Mouse (Mus musculus) monocyte, adult 5-6 weeks (primary cell): ENCODE results near the gene Pigk. TPM values are rescaled to one million over a fixed set of nuclear protein-coding genes. Genes with fewer than 3 reads are reported as not detected.

Experiments used
- ATAC-seq: fragments of 153-309, 156-312 bp; replicated peaks from 2 replicates; pipeline ENCODE4 v1.8.0; 2017; ENCODE audit warnings: mild to moderate bottlenecking; ENCODE audit not compliant: low TSS enrichment, insufficient number of reproducible peaks, severe bottlenecking, poor library complexity, low FRiP score
- total RNA-seq: library from RNA; stranded (forward); fragments of 200-1000, 200-491, 200-594 nt; gene quantifications from 3 replicates; pipeline ENCODE4 v1.2.3, GENCODE M21; 2017

The Pigk gene
- total RNA-seq, 1 experiment from 2014 or later: 39.8 TPM

DNA sequence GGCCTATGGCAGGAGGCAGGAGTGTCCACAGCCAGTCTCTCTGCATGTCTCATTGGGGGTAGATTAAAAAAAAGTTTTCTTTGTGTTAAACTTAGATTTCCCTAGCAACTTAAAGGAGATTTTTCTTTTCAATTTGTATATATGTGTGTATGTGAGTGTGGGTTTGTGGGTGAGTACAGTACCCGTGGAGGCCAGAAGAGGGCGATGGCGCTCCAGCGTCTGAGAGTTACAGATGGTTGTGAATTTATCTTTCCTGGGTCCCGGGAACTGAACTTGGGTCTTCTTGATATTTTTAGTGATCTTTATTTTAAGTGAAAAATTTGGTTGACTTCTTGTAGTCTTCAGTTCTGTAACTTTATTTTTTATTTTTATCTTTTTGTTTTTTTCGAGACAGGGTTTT is 7.4 kb downstream of the Pigk start:
- ATAC-seq: no peak

- ATAC-seq: no peak
Observed at GRCm38 (mm10) chr3:152722836-152723235, 8.9 kb downstream of the Pigk start.

- ATAC-seq: no peak
Observed at GRCm38 (mm10) chr3:152724446-152724845, 10.5 kb downstream of the Pigk start.

GRCm38 (mm10) chr3:152728238-152728637 is 14.3 kb downstream of the Pigk start:
- ATAC-seq: no peak

DNA sequence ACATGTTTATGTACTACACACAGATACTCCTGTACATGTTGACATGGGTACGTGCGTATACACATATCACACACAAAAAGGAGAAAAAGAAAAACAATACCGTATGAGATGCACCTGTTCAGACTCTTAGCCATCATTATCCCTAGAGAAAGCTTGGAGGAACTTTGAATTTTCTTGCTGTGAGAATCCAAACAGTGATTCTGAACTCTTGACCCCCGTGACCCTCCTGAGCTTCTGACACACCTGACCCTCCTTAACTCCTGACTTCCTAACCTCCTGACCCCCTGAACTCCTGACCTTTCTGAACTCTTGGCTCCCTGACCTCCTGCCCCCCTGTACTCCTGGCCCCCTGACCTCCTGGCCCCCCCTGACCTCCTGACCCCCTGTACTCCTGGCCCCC is 19.1 kb downstream of the Pigk start:
- no peak for ATAC-seq

- no peak for ATAC-seq
Observed at GRCm38 (mm10) chr3:152733513-152733912, 19.6 kb downstream of the Pigk start.

DNA sequence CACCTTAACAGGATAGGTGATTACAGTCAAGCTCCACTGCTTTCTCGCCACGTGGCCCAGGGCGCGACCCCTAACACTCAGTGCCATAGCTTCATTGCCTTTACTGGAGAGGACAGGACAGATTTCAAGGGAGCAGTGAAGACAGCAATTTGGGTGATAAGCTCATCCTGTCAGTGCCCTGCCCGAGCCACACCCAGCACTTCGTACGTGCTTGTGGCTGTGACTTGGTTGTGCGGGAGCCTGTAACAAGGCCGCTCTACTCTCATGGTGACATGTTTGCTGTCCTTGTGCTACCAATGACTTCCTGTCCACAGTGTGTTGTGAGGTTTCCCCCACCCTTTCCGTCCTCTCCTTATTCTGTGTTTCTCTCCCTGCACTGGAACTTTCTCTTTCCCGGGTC is 20.2 kb downstream of the Pigk start:
- ATAC-seq: 0 out of 2 replicates have a peak, but pooled peaks have one; percentile 22

- ATAC-seq: no peak
Observed at GRCm38 (mm10) chr3:152735601-152736250, 21.8 kb downstream of the Pigk start.

DNA sequence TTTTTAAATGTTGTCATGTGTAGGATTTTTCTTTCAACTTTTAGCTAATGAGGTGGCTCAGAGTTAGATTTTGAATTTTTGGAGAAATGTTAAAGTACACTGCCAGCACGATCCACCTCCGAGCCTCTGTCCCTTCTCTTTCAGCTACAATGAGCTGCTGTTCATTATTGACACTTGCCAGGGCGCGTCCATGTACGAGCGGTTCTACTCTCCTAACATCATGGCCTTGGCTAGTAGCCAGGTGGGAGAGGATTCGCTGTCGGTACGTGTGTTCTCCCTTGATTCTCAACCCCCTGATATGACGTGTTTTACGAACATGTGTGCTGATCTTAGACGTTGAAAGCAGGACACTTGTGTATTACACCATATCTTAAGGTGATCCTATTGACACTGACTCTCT is 30.4 kb downstream of the Pigk start:
- no peak for ATAC-seq

DNA sequence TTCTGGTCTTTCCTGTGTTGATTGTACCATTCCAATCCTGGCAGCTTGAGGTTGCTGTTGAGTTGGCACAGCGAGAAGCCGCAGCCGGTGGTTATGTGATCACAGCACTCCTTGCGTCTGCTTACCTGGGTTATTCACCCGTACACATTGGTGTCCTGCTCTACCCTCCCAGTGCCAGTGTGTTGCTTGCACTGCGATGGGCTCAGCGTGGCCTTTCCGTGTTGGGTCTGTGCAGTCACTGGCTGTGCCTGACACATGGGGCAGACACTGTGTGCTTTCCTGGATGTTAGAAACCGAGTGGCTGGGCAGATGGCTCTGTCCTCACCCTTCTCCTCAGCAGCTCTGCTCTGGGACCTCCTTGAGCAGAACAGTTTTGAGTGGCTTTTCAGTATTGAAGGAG is 31.7 kb downstream of the Pigk start:
- ATAC-seq: no peak

- no peak for ATAC-seq
Observed at GRCm38 (mm10) chr3:152749461-152749871, 35.6 kb downstream of the Pigk start.

DNA sequence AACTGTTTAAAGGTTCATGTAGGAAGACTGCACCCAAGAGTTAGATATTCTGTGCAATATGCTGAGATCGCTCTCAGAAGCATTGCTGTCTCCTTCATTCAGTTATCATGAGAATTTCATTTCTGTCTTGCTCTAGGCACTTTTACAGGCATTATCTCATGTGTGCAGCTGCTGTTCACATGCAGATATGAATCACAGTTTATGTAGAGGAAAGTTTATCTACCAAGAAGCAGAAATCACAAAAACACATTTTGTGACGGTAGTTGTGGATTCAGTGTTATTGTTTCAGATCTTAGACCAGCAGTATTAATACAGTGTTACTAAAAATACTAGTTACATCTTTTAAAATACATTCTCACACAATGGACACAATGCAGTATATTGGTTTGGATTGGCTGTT is 36.0 kb downstream of the Pigk start:
- no peak for ATAC-seq

GRCm38 (mm10) chr3:152752911-152753310 is 39.0 kb downstream of the Pigk start:
- no peak for ATAC-seq

DNA sequence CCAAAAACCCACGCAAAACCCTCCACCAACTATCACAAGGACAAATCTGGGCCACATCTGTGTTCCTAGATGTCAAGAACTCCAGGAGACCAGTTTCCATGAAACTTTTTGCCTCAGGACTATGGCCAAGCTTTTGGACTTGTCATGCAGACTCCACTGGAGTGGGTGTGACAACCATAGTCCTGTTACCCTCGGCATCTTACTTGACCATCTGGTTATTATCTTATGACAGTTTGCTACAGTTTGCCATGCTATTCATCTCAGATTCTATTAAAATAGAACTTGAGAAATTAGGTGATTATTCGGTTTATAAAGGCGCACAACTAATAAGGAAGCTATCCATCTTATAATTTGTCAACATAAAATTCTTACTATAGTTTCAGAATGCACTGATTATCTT is 39.4 kb downstream of the Pigk start:
- no peak for ATAC-seq

GRCm38 (mm10) chr3:152753920-152754764 is 40.2 kb downstream of the Pigk start:
- ATAC-seq: no peak

- ATAC-seq: no peak
Observed at GRCm38 (mm10) chr3:152755515-152755914, 41.6 kb downstream of the Pigk start.

- ATAC-seq: no peak
Observed at GRCm38 (mm10) chr3:152756896-152757295, 43.0 kb downstream of the Pigk start.

DNA sequence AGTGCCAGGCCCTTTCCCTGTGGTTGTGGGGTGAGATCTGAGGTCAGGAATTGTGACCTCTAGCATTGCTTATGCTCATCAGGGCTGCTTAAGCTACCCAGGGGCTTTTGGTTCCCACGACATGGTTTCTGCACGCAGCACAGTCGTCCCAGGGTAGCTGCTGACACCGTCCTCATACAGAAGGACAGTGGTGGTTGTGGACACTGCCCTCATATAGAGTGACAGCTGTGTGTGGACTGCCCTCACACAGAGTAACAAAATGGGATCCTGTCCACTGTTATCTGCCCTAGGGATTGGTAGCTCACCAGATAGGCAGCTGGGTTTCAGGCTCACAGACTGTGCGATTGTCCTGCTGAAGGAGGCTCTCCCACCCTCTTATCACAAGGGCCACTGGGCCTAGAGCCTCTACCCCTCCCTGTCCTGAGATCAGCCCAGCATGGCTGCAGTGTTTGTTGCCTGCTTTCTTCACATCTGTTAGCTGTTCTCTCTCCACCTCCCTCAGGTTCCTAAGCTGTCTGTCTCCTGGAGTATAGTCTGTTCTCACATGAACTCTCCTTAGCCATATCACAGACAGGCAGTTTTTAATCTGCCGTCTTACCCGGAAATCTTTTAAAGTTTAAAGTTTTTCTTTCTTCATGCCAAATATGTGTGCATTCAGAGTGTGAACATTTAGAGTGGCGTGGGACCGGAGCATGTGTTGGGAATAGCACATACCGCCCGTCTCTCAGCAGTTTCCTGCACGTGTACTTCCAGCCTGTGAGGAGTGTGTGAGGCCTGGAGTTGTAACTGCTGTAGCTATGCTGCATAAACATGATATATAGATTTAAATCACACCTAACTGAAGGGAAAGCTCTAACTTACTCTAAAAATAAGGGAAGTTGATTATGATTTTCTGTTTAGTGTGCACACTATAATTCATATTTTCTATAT is 43.8 kb downstream of the Pigk start:
- ATAC-seq: no peak

DNA sequence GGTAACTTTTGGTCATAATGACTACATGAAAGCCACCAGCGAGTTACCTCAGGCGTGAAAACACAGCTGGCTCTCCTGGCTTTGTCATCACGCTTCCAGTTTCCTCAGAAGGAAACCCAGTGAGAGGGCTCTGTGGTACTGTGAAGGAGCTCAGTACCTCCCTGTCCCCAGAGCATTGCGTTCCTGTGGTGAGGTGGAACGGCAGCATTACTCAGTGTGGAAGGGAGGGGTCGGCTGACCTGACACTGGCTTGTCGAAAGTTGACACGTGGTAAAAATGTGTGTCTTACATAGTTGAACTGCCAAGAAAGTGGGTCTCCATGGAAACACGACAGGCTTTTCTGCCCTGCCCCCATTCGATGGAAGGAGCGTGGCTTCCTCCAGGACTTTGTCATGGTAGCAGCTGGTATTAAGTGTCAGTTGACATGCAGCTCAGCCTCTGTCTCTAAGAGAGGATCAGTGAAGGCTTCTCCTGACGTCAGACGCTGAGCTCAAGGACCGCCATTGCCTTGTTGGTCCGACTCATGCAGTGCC is 44.7 kb downstream of the Pigk start:
- ATAC-seq: no peak
